Mouse (Mus musculus): ENCODE measurements at regions not wholly inside any gene's neighbourhood (a gene's known extent, or its start where the extent isn't known, plus 50 kb on each side); places are given as distances from the start of the nearest gene placed in this dataset.

- Histone ChIP-seq H3K27ac (replicated peaks) (no peak overlapping the region), H3K9me3 (no peaks in the 10 kb centered on the region), H3K27me3 (no peaks in the 10 kb centered on the region), H3K4me2 (replicated peaks) (no peak overlapping the region), H3K36me3 (no peaks in the 10 kb centered on the region), H3K4me3 (no peak overlapping the region), H3K9ac (replicated peaks) (no peak overlapping the region), H3K4me1 (peaks cover 3% of the 10 kb centered on the region; the same call in 1 of the 2 replicates)
- no peak for ATAC-seq (ENCODE audit: low FRiP score, low read depth)
- 40% methylated on average over 3 of the region's 3 CpGs for WGBS
These were observed 582.5 kb downstream of the Btbd3 start for GRCm38 (mm10) chr2:138838846-138839245.

GRCm38 (mm10) chr2:138859121-138859520 is 602.8 kb downstream of the Btbd3 start:
- Histone ChIP-seq H3K4me1 (no peaks in the 10 kb centered on the region), H3K9ac (replicated peaks) (no peak overlapping the region), H3K9me3 (no peaks in the 10 kb centered on the region), H3K4me3 (no peak overlapping the region), H3K27ac (replicated peaks) (no peak overlapping the region), H3K4me2 (replicated peaks) (no peak overlapping the region), H3K36me3 (no peaks in the 10 kb centered on the region), H3K27me3 (no peaks in the 10 kb centered on the region)
- no peak for ATAC-seq (ENCODE audit: low FRiP score, low read depth)

GRCm38 (mm10) chr2:138896563-138896962 is 597.1 kb upstream of the Sptlc3 start:
- H3K4me3 ChIP-seq: no peak overlapping the region
- H3K4me2 ChIP-seq (replicated peaks): no peak overlapping the region
- H3K9me3 ChIP-seq: no peaks in the 10 kb centered on the region
- H3K36me3 ChIP-seq: no peaks in the 10 kb centered on the region
- H3K27me3 ChIP-seq: no peaks in the 10 kb centered on the region
- no peak for ATAC-seq (ENCODE audit: low FRiP score, low read depth)
- H3K4me1 ChIP-seq: peaks cover 7% of the 10 kb centered on the region; the same call in 1 of the 2 replicates
- WGBS: 39% methylated on average over 3 of the region's 3 CpGs
- H3K9ac ChIP-seq (replicated peaks): no peak overlapping the region
- H3K27ac ChIP-seq (replicated peaks): no peak overlapping the region

- Histone ChIP-seq H3K9me3 (no peaks in the 10 kb centered on the region), H3K9ac (replicated peaks) (no peak overlapping the region), H3K4me3 (no peak overlapping the region), H3K4me1 (peaks cover 7% of the 10 kb centered on the region; the same call in 1 of the 2 replicates), H3K27me3 (no peaks in the 10 kb centered on the region), H3K4me2 (replicated peaks) (0 out of 2 replicates have a peak overlapping the region, but pooled peaks have one; percentile 1), H3K27ac (replicated peaks) (no peak overlapping the region), H3K36me3 (no peaks in the 10 kb centered on the region)
- 7% methylated on average over 3 of the region's 3 CpGs for WGBS
- ATAC-seq (ENCODE audit: low FRiP score, low read depth): peak; percentile 62
These were observed 596.6 kb upstream of the Sptlc3 start for GRCm38 (mm10) chr2:138897101-138897500.

GRCm38 (mm10) chr2:138937165-138937564 is 556.5 kb upstream of the Sptlc3 start:
- Histone ChIP-seq H3K27me3 (no peaks in the 10 kb centered on the region), H3K36me3 (no peaks in the 10 kb centered on the region), H3K4me2 (replicated peaks) (no peak overlapping the region), H3K27ac (replicated peaks) (no peak overlapping the region), H3K4me1 (no peaks in the 10 kb centered on the region), H3K9me3 (no peaks in the 10 kb centered on the region), H3K9ac (replicated peaks) (no peak overlapping the region), H3K4me3 (no peak overlapping the region)
- no peak for ATAC-seq (ENCODE audit: low FRiP score, low read depth)
- 91% methylated on average over 2 of the region's 2 CpGs for WGBS

GRCm38 (mm10) chr2:138939367-138939766 is 554.3 kb upstream of the Sptlc3 start:
- WGBS: 91% methylated on average over 2 of the region's 2 CpGs
- H3K27ac ChIP-seq (replicated peaks): no peak overlapping the region

GRCm38 (mm10) chr2:138966110-138966790 is 527.5 kb upstream of the Sptlc3 start:
- Histone ChIP-seq H3K27ac (replicated peaks) (peak overlapping the region; percentile 35; the same call in 1 of the 2 replicates), H3K4me2 (replicated peaks) (no peak overlapping the region), H3K4me1 (no peaks in the 10 kb centered on the region), H3K9me3 (no peaks in the 10 kb centered on the region), H3K27me3 (no peaks in the 10 kb centered on the region), H3K4me3 (no peak overlapping the region), H3K9ac (replicated peaks) (no peak overlapping the region), H3K36me3 (no peaks in the 10 kb centered on the region)
- WGBS: 35% methylated on average over 3 of the region's 3 CpGs
- ATAC-seq (ENCODE audit: low FRiP score, low read depth): peak; percentile 65

More at GRCm38 (mm10) chr2:138939367-138939766, 554.3 kb upstream of the Sptlc3 start:
- Histone ChIP-seq H3K36me3 (no peaks in the 10 kb centered on the region), H3K4me1 (no peaks in the 10 kb centered on the region), H3K27me3 (no peaks in the 10 kb centered on the region), H3K4me2 (replicated peaks) (no peak overlapping the region), H3K4me3 (no peak overlapping the region), H3K9ac (replicated peaks) (no peak overlapping the region), H3K9me3 (no peaks in the 10 kb centered on the region)
- ATAC-seq (ENCODE audit: low FRiP score, low read depth): no peak

GRCm38 (mm10) chr2:138974548-138974947 is 519.2 kb upstream of the Sptlc3 start:
- 53% methylated on average over 2 of the region's 2 CpGs for WGBS
- H3K9me3 ChIP-seq: no peaks in the 10 kb centered on the region
- ATAC-seq (ENCODE audit: low FRiP score, low read depth): no peak
- H3K27ac ChIP-seq (replicated peaks): no peak overlapping the region
- H3K9ac ChIP-seq (replicated peaks): no peak overlapping the region
- no peak overlapping the region for H3K4me2 ChIP-seq (replicated peaks)
- H3K4me3 ChIP-seq: no peak overlapping the region
- H3K27me3 ChIP-seq: no peaks in the 10 kb centered on the region
- no peaks in the 10 kb centered on the region for H3K36me3 ChIP-seq
- H3K4me1 ChIP-seq: no peaks in the 10 kb centered on the region

GRCm38 (mm10) chr2:138990031-138990430 is 503.7 kb upstream of the Sptlc3 start:
- H3K27me3 ChIP-seq: no peaks in the 10 kb centered on the region
- no peaks in the 10 kb centered on the region for H3K36me3 ChIP-seq
- H3K4me2 ChIP-seq (replicated peaks): no peak overlapping the region
- no peaks in the 10 kb centered on the region for H3K4me1 ChIP-seq
- H3K9ac ChIP-seq (replicated peaks): no peak overlapping the region
- no peak for ATAC-seq (ENCODE audit: low FRiP score, low read depth)
- H3K9me3 ChIP-seq: no peaks in the 10 kb centered on the region
- 61% methylated on average over 1 of the region's 1 CpGs for WGBS
- no peak overlapping the region for H3K4me3 ChIP-seq
- no peak overlapping the region for H3K27ac ChIP-seq (replicated peaks)

GRCm38 (mm10) chr2:139032105-139032812 is 461.5 kb upstream of the Sptlc3 start:
- no peak for ATAC-seq (ENCODE audit: low FRiP score, low read depth)
- Histone ChIP-seq H3K36me3 (no peaks in the 10 kb centered on the region), H3K9me3 (no peaks in the 10 kb centered on the region), H3K9ac (replicated peaks) (no peak overlapping the region), H3K4me1 (no peaks in the 10 kb centered on the region), H3K4me2 (replicated peaks) (no peak overlapping the region), H3K27ac (replicated peaks) (no peak overlapping the region), H3K4me3 (no peak overlapping the region), H3K27me3 (no peaks in the 10 kb centered on the region)
- 80% methylated on average over 5 of the region's 5 CpGs for WGBS

GRCm38 (mm10) chr2:139034800-139035199 is 458.9 kb upstream of the Sptlc3 start:
- no peak overlapping the region for H3K4me2 ChIP-seq (replicated peaks)
- WGBS: 90% methylated on average over 3 of the region's 3 CpGs
- H3K27ac ChIP-seq (replicated peaks): no peak overlapping the region
- no peak overlapping the region for H3K9ac ChIP-seq (replicated peaks)
- H3K36me3 ChIP-seq: no peaks in the 10 kb centered on the region
- no peaks in the 10 kb centered on the region for H3K4me1 ChIP-seq
- ATAC-seq (ENCODE audit: low FRiP score, low read depth): no peak
- no peak overlapping the region for H3K4me3 ChIP-seq
- no peaks in the 10 kb centered on the region for H3K27me3 ChIP-seq
- no peaks in the 10 kb centered on the region for H3K9me3 ChIP-seq

GRCm38 (mm10) chr2:139041671-139042273 is 451.9 kb upstream of the Sptlc3 start:
- H3K27me3 ChIP-seq: no peaks in the 10 kb centered on the region
- 82% methylated on average over 3 of the region's 3 CpGs for WGBS
- ATAC-seq (ENCODE audit: low FRiP score, low read depth): no peak

More at GRCm38 (mm10) chr2:139041671-139042273, 451.9 kb upstream of the Sptlc3 start:
- Histone ChIP-seq H3K36me3 (no peaks in the 10 kb centered on the region), H3K9me3 (no peaks in the 10 kb centered on the region), H3K4me3 (no peak overlapping the region), H3K4me2 (replicated peaks) (no peak overlapping the region), H3K4me1 (no peaks in the 10 kb centered on the region), H3K9ac (replicated peaks) (no peak overlapping the region), H3K27ac (replicated peaks) (no peak overlapping the region)
